Mouse (Mus musculus): ENCODE measurements around the gene Ccdc191. TPM values are rescaled to one million over a fixed set of nuclear protein-coding genes. Genes with fewer than 3 reads are reported as not detected.

Gene Ccdc191
- polyA plus RNA-seq, 1 experiment from 2014 or later, result 3.4 TPM

- no peak for ATAC-seq (ENCODE audit: insufficient read depth)
- H3K4me3 ChIP-seq (replicated peaks), result peak overlapping the region; percentile 65
Measured at GRCm38 (mm10) chr16:43980110-43980609, 90.6 kb downstream of the Ccdc191 start.

DNA sequence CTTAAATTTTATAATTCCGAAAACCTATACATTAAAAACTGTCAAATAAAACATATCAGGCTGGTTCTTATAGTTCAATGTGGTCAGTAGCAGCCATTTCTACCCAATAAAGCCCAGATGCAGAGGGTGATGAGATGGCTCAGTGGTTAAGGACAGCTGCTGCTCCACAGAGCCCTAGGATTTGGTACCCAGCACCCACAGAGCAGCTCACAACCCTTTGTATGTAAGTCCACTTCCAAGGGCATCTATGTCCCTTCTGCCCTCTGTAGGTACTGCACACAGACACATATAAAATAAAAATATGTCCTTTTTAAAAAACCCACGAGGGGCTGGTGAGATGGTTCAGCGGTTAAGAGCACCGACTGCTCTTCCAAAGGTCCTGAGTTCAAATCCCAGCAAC lies 96.7 kb downstream of the Ccdc191 start:
- no peaks in the 10 kb centered on the region for H3K4me1 ChIP-seq (replicated peaks)
- no peak overlapping the region for H3K4me3 ChIP-seq (replicated peaks)
- no peaks in the 10 kb centered on the region for H3K9me3 ChIP-seq (replicated peaks)
- H3K27me3 ChIP-seq, result no peaks in the 10 kb centered on the region
- WGBS (ENCODE audit: insufficient replicate concordance), result 77% methylated on average over 4 of the region's 4 CpGs
- H3K27ac ChIP-seq (replicated peaks), result no peak overlapping the region
- H3K4me2 ChIP-seq, result no peak overlapping the region
- H3K36me3 ChIP-seq (replicated peaks), result no peaks in the 10 kb centered on the region; the same call in 1 of the 2 replicates
- H3K9ac ChIP-seq, result no peak overlapping the region
- no peak for ATAC-seq (ENCODE audit: insufficient read depth)

More at GRCm38 (mm10) chr16:43980110-43980609, 90.6 kb downstream of the Ccdc191 start:
- Histone ChIP-seq H3K27ac (replicated peaks) (no peak overlapping the region), H3K36me3 (replicated peaks) (no peaks in the 10 kb centered on the region), H3K9me3 (replicated peaks) (no peaks in the 10 kb centered on the region), H3K9ac (no peak overlapping the region), H3K27me3 (peaks cover 31% of the 10 kb centered on the region), H3K4me2 (peak overlapping the region; percentile 93), H3K4me1 (replicated peaks) (peaks cover 14% of the 10 kb centered on the region)
- WGBS (ENCODE audit: insufficient replicate concordance), result 11% methylated on average over 9 of the region's 9 CpGs

DNA sequence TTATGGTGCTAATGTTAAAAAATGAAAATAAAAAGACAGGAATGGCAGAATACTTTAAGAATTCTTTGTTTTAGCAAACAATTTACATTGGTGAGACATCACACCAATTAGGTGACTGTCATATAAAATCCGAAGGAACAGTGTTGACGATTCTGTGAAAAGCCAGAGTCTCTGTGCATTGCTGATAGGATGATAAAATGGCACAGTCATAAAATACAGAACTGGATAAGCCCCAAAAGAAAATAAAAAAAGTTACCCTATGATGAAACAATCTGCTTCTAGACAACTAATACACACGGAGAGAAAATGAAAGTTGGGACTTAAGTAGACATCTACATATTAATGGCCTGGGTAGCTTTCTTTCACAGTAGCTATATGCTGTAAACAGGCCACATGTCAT lies 105.0 kb downstream of the Ccdc191 start:
- no peaks in the 10 kb centered on the region for H3K9me3 ChIP-seq (replicated peaks)
- no peak for ATAC-seq (ENCODE audit: insufficient read depth)
- H3K4me2 ChIP-seq, result no peak overlapping the region
- no peaks in the 10 kb centered on the region for H3K27me3 ChIP-seq
- no peaks in the 10 kb centered on the region for H3K36me3 ChIP-seq (replicated peaks)
- no peak overlapping the region for H3K27ac ChIP-seq (replicated peaks)
- H3K4me3 ChIP-seq (replicated peaks), result no peak overlapping the region
- WGBS (ENCODE audit: insufficient replicate concordance), result 53% methylated on average over 3 of the region's 3 CpGs
- no peak overlapping the region for H3K9ac ChIP-seq
- no peaks in the 10 kb centered on the region for H3K4me1 ChIP-seq (replicated peaks)

- H3K9ac ChIP-seq, result no peak overlapping the region
- H3K27me3 ChIP-seq, result no peaks in the 10 kb centered on the region
- WGBS (ENCODE audit: insufficient replicate concordance), result 68% methylated on average over 8 of the region's 8 CpGs
- no peak for ATAC-seq (ENCODE audit: insufficient read depth)
- no peaks in the 10 kb centered on the region for H3K4me1 ChIP-seq (replicated peaks)
- H3K4me2 ChIP-seq, result peak overlapping the region; percentile 20
- H3K9me3 ChIP-seq (replicated peaks), result no peaks in the 10 kb centered on the region
- H3K4me3 ChIP-seq (replicated peaks), result no peak overlapping the region
- no peak overlapping the region for H3K27ac ChIP-seq (replicated peaks)
- H3K36me3 ChIP-seq (replicated peaks), result no peaks in the 10 kb centered on the region
Measured at GRCm38 (mm10) chr16:43999111-43999510, 109.5 kb downstream of the Ccdc191 start.

GRCm38 (mm10) chr16:43999541-43999940 lies 109.9 kb downstream of the Ccdc191 start:
- H3K9me3 ChIP-seq (replicated peaks), result no peaks in the 10 kb centered on the region
- 69% methylated on average over 5 of the region's 5 CpGs for whole genome bisulfite sequencing (ENCODE audit: insufficient replicate concordance)
- ATAC-seq (ENCODE audit: insufficient read depth), result no peak
- H3K4me2 ChIP-seq, result no peak overlapping the region
- H3K4me3 ChIP-seq (replicated peaks), result no peak overlapping the region
- no peaks in the 10 kb centered on the region for H3K36me3 ChIP-seq (replicated peaks)
- no peak overlapping the region for H3K27ac ChIP-seq (replicated peaks)
- no peaks in the 10 kb centered on the region for H3K4me1 ChIP-seq (replicated peaks)
- H3K27me3 ChIP-seq, result no peaks in the 10 kb centered on the region
- H3K9ac ChIP-seq, result no peak overlapping the region

GRCm38 (mm10) chr16:44002086-44002485 lies 112.5 kb downstream of the Ccdc191 start:
- 57% methylated on average over 5 of the region's 5 CpGs for WGBS (ENCODE audit: insufficient replicate concordance)
- no peak overlapping the region for H3K27ac ChIP-seq (replicated peaks)
- no peaks in the 10 kb centered on the region for H3K27me3 ChIP-seq
- no peak overlapping the region for H3K4me3 ChIP-seq (replicated peaks)
- no peak overlapping the region for H3K4me2 ChIP-seq
- H3K4me1 ChIP-seq (replicated peaks), result no peaks in the 10 kb centered on the region
- H3K9ac ChIP-seq, result no peak overlapping the region
- no peaks in the 10 kb centered on the region for H3K36me3 ChIP-seq (replicated peaks)
- no peaks in the 10 kb centered on the region for H3K9me3 ChIP-seq (replicated peaks)
- no peak for ATAC-seq (ENCODE audit: insufficient read depth)

GRCm38 (mm10) chr16:44011010-44011409 lies 121.4 kb downstream of the Ccdc191 start:
- Histone ChIP-seq H3K4me1 (replicated peaks) (peaks cover 4% of the 10 kb centered on the region), H3K27me3 (no peaks in the 10 kb centered on the region), H3K36me3 (replicated peaks) (no peaks in the 10 kb centered on the region), H3K9ac (no peak overlapping the region), H3K4me3 (replicated peaks) (no peak overlapping the region), H3K4me2 (no peak overlapping the region), H3K27ac (replicated peaks) (no peak overlapping the region), H3K9me3 (replicated peaks) (no peaks in the 10 kb centered on the region)
- WGBS (ENCODE audit: insufficient replicate concordance), result 72% methylated on average over 5 of the region's 5 CpGs
- no peak for ATAC-seq (ENCODE audit: insufficient read depth)

Small RNAs within 50 kb of the gene (microRNA-seq; reads per million reads assigned to microRNA genes)
- gene Mir3470b, result not detected

Other genes with a start within 250 kb of the Ccdc191 start
- gene Tigit, start 225.7 kb upstream of the Ccdc191 start, polyA plus RNA-seq (2015; fragmentation: Nextera tagmentation; extraction: Ambion mirVana), result not detected in 2 replicates
- gene Drd3, start 135.8 kb upstream of the Ccdc191 start, polyA plus RNA-seq (2015; fragmentation: Nextera tagmentation; extraction: Ambion mirVana), result not detected in 2 replicates
- gene Qtrt2, start 37.0 kb downstream of the Ccdc191 start, polyA plus RNA-seq (2015; fragmentation: Nextera tagmentation; extraction: Ambion mirVana), result 4.4 and 5.5 TPM in 2 replicates
- 0.18 and 0.20 TPM in 2 replicates for gene Zdhhc23, start 90.0 kb downstream of the Ccdc191 start, polyA plus RNA-seq (2015; fragmentation: Nextera tagmentation; extraction: Ambion mirVana)
- 2.8 and 2.9 TPM in 2 replicates for gene Gramd1c, start 173.5 kb downstream of the Ccdc191 start, polyA plus RNA-seq (2015; fragmentation: Nextera tagmentation; extraction: Ambion mirVana)
- 23.1 and 23.3 TPM in 2 replicates for gene Atp6v1a, start 249.9 kb downstream of the Ccdc191 start, polyA plus RNA-seq (2015; fragmentation: Nextera tagmentation; extraction: Ambion mirVana)

Data from liver, embryonic 15.5 days (tissue).